Mouse (Mus musculus): ENCODE measurements around the gene Fggy.

- TF ChIP-seq HCFC1 (IDR thresholded peaks at IDR 0.05; ENCODE audit: borderline replicate concordance, insufficient read depth, low read length): no peak
- no peak for TF ChIP-seq ZC3H11A (IDR thresholded peaks at IDR 0.05; ENCODE audit: borderline replicate concordance, low read depth, low read length)
- TF ChIP-seq CHD2 (IDR thresholded peaks at IDR 0.05; ENCODE audit: low read depth, low read length): no peak
- no peak for TF ChIP-seq MAFK (IDR thresholded peaks at IDR 0.05; ENCODE audit: insufficient read depth, low read depth, low read length)
- TF ChIP-seq ZNF384 (IDR thresholded peaks at IDR 0.05; ENCODE audit: low read depth, low read length): no peak
These were observed 107.0 kb downstream of the Fggy start for GRCm38 (mm10) chr4:95664327-95664726.

Measured in ES-E14 (cell line).